Mouse (Mus musculus): ENCODE measurements around the gene Sntg2. TPM values are rescaled to one million over a fixed set of nuclear protein-coding genes. Genes with fewer than 3 reads are reported as not detected.
A peak's percentile ranks its signal among the peaks of the same experiment; 100 is the strongest.

Sntg2 gene
- polyA plus RNA-seq, 2 experiments: 0.03 to 0.06 TPM

DNA sequence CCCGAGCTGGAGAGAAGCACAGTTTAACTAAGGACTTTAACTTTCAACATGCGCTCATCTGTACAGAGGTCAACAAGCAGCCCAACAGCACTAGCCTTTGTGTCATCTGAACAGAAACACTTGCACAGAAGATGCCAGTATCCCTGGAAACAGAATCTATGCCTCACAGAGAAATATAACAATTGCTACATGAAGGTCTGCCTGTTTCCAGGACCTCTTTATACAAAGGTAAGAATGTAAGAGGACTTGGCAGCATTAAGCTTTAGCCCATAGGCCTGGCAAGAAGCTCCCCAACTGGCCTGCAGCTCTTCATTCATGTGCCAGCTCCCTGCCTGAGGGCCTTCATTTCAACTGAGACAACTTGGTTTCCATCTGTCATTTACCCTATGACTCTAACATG is 26.9 kb upstream of the Sntg2 start:
- Histone ChIP-seq H3K9me3 (ENCODE audit: control insufficient read depth, low read length) (no peaks in the 10 kb centered on the region), H3K4me2 (ENCODE audit: low read depth) (no peak overlapping the region), H3K36me3 (replicated peaks; ENCODE audit: control insufficient read depth, insufficient read depth, low read depth) (no peaks in the 10 kb centered on the region), H3K4me1 (replicated peaks; ENCODE audit: control insufficient read depth in 2 of 2, insufficient read depth in 2 of 2, low read length in 1 of 2) (no peaks in the 10 kb centered on the region), H3K4me3 (ENCODE audit: insufficient read depth in 1 of 2, low read depth in 2 of 2, low read length in 2 of 2) (no peak overlapping the region), H3K27ac (no peak overlapping the region), H3K9ac (replicated peaks) (no peak overlapping the region), H3K27me3 (ENCODE audit: control insufficient read depth, insufficient read depth, low read length) (no peaks in the 10 kb centered on the region)
- DNase-seq (ENCODE audit: low read depth in 3 of 3, low spot score in 3 of 3) (no peak), ATAC-seq (ENCODE audit: insufficient read depth) (no peak)
- whole genome bisulfite sequencing (ENCODE audit: insufficient replicate concordance): 51% methylated on average over 2 of the region's 2 CpGs
- TF ChIP-seq CTCF (IDR thresholded peaks at IDR 0.05; ENCODE audit: low read depth): no peak
- TF ChIP-seq EP300 (IDR thresholded peaks at IDR 0.05; ENCODE audit: low read depth): no peak

DNA sequence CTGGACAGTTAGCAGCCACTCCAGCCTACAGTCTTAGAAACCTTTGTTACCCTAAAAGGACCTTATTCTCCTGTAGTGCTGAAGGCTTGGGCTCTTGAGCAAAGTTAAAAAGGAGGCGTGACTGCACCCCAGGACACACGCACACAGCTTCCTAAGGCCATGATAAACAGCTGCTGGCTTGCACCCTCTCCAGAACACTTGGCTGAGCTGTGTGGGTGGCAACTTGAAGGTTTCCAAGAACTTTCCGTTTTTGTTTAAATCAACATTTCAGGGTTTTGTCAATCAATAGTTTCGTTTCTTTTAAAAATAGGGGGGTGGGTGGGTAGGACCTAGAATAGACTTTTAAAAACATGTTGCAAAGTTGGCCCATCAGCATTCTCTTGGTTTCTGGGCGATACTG is 882 bp downstream of the Sntg2 start:
- Histone ChIP-seq H3K27ac (no peak overlapping the region), H3K4me2 (ENCODE audit: low read depth) (no peak overlapping the region), H3K9ac (replicated peaks) (no peak overlapping the region), H3K9me3 (ENCODE audit: control insufficient read depth, low read length) (no peaks in the 10 kb centered on the region), H3K27me3 (ENCODE audit: control insufficient read depth, insufficient read depth, low read length) (no peaks in the 10 kb centered on the region; the same call in 1 of the 2 replicates), H3K36me3 (replicated peaks; ENCODE audit: control insufficient read depth, insufficient read depth, low read depth) (no peaks in the 10 kb centered on the region), H3K4me3 (ENCODE audit: insufficient read depth in 1 of 2, low read depth in 2 of 2, low read length in 2 of 2) (no peak overlapping the region), H3K4me1 (replicated peaks; ENCODE audit: control insufficient read depth in 2 of 2, insufficient read depth in 2 of 2, low read length in 1 of 2) (no peaks in the 10 kb centered on the region)
- no peak for ATAC-seq (ENCODE audit: insufficient read depth)
- TF ChIP-seq CTCF (IDR thresholded peaks at IDR 0.05; ENCODE audit: low read depth): no peak
- no peak for TF ChIP-seq EP300 (IDR thresholded peaks at IDR 0.05; ENCODE audit: low read depth)
- DNase-seq (ENCODE audit: low read depth in 3 of 3, low spot score in 3 of 3): no peak
- WGBS (ENCODE audit: insufficient replicate concordance): 33% methylated on average over 5 of the region's 5 CpGs

- no peak overlapping the region for H3K27ac ChIP-seq
- WGBS (ENCODE audit: insufficient replicate concordance): 4% methylated on average over 6 of the region's 6 CpGs
- H3K4me2 ChIP-seq (ENCODE audit: low read depth): no peak overlapping the region
- no peaks in the 10 kb centered on the region; the same call in 1 of the 2 replicates for H3K27me3 ChIP-seq (ENCODE audit: control insufficient read depth, insufficient read depth, low read length)
- H3K9me3 ChIP-seq (ENCODE audit: control insufficient read depth, low read length): no peaks in the 10 kb centered on the region
- H3K9ac ChIP-seq (replicated peaks): no peak overlapping the region
- H3K36me3 ChIP-seq (replicated peaks; ENCODE audit: control insufficient read depth, insufficient read depth, low read depth): no peaks in the 10 kb centered on the region
- no peak overlapping the region for H3K4me3 ChIP-seq (ENCODE audit: insufficient read depth in 1 of 2, low read depth in 2 of 2, low read length in 2 of 2)
- TF ChIP-seq EP300 (IDR thresholded peaks at IDR 0.05; ENCODE audit: low read depth) (no peak), CTCF (IDR thresholded peaks at IDR 0.05; ENCODE audit: low read depth) (peak; percentile 72)
- DNase-seq (ENCODE audit: low read depth in 3 of 3, low spot score in 3 of 3): no peak
- ATAC-seq (ENCODE audit: insufficient read depth): no peak
- no peaks in the 10 kb centered on the region for H3K4me1 ChIP-seq (replicated peaks; ENCODE audit: control insufficient read depth in 2 of 2, insufficient read depth in 2 of 2, low read length in 1 of 2)
Measured at GRCm38 (mm10) chr12:30369786-30370185, 3.4 kb downstream of the Sntg2 start.

GRCm38 (mm10) chr12:30369141-30369540 is 4.0 kb downstream of the Sntg2 start:
- no peak for ATAC-seq (ENCODE audit: insufficient read depth)
- Histone ChIP-seq H3K4me2 (ENCODE audit: low read depth) (no peak overlapping the region), H3K9me3 (ENCODE audit: control insufficient read depth, low read length) (no peaks in the 10 kb centered on the region), H3K9ac (replicated peaks) (no peak overlapping the region), H3K4me3 (ENCODE audit: insufficient read depth in 1 of 2, low read depth in 2 of 2, low read length in 2 of 2) (no peak overlapping the region), H3K27ac (no peak overlapping the region), H3K27me3 (ENCODE audit: control insufficient read depth, insufficient read depth, low read length) (no peaks in the 10 kb centered on the region; the same call in 1 of the 2 replicates), H3K36me3 (replicated peaks; ENCODE audit: control insufficient read depth, insufficient read depth, low read depth) (no peaks in the 10 kb centered on the region), H3K4me1 (replicated peaks; ENCODE audit: control insufficient read depth in 2 of 2, insufficient read depth in 2 of 2, low read length in 1 of 2) (no peaks in the 10 kb centered on the region)
- 56% methylated on average over 6 of the region's 6 CpGs for WGBS (ENCODE audit: insufficient replicate concordance)
- TF ChIP-seq CTCF (IDR thresholded peaks at IDR 0.05; ENCODE audit: low read depth) (no peak), EP300 (IDR thresholded peaks at IDR 0.05; ENCODE audit: low read depth) (no peak)
- DNase-seq (ENCODE audit: low read depth in 3 of 3, low spot score in 3 of 3): no peak

DNA sequence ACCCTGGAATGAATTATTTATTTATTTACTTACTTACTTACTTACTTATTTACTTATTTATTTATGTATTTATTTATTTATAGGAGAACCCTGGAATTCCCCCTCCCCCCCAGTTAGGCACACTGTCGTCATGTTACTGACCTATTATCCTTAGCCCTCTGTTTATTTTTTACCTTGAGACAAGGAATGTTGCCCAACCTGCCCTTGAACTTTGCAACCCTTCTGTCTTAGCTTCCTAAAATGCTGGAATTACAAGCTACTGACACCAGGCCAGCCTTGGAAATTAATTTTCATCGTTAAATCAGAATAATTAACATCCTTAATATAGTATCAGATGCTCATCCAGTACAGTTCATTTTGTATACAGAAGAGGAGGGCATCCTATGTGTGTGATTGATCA is 10.9 kb downstream of the Sntg2 start:
- Histone ChIP-seq H3K27ac (no peak overlapping the region), H3K27me3 (ENCODE audit: control insufficient read depth, insufficient read depth, low read length) (no peaks in the 10 kb centered on the region), H3K4me1 (replicated peaks; ENCODE audit: control insufficient read depth in 2 of 2, insufficient read depth in 2 of 2, low read length in 1 of 2) (no peaks in the 10 kb centered on the region), H3K36me3 (replicated peaks; ENCODE audit: control insufficient read depth, insufficient read depth, low read depth) (no peaks in the 10 kb centered on the region), H3K9ac (replicated peaks) (no peak overlapping the region), H3K9me3 (ENCODE audit: control insufficient read depth, low read length) (no peaks in the 10 kb centered on the region), H3K4me3 (ENCODE audit: insufficient read depth in 1 of 2, low read depth in 2 of 2, low read length in 2 of 2) (no peak overlapping the region), H3K4me2 (ENCODE audit: low read depth) (no peak overlapping the region)
- WGBS (ENCODE audit: insufficient replicate concordance): 43% methylated on average over 2 of the region's 2 CpGs
- no peak for DNase-seq (ENCODE audit: low read depth in 3 of 3, low spot score in 3 of 3)
- TF ChIP-seq EP300 (IDR thresholded peaks at IDR 0.05; ENCODE audit: low read depth) (no peak), CTCF (IDR thresholded peaks at IDR 0.05; ENCODE audit: low read depth) (no peak)
- ATAC-seq (ENCODE audit: insufficient read depth): no peak

Data from liver, embryonic 14.5 days (tissue).